Mouse (Mus musculus): ENCODE measurements around the gene Rassf5. TPM values are rescaled to one million over a fixed set of nuclear protein-coding genes. Genes with fewer than 3 reads are reported as not detected.

Gene Rassf5
- total RNA-seq (2017) = 231 to 259 TPM (median 238 TPM) in 3 replicates

DNA sequence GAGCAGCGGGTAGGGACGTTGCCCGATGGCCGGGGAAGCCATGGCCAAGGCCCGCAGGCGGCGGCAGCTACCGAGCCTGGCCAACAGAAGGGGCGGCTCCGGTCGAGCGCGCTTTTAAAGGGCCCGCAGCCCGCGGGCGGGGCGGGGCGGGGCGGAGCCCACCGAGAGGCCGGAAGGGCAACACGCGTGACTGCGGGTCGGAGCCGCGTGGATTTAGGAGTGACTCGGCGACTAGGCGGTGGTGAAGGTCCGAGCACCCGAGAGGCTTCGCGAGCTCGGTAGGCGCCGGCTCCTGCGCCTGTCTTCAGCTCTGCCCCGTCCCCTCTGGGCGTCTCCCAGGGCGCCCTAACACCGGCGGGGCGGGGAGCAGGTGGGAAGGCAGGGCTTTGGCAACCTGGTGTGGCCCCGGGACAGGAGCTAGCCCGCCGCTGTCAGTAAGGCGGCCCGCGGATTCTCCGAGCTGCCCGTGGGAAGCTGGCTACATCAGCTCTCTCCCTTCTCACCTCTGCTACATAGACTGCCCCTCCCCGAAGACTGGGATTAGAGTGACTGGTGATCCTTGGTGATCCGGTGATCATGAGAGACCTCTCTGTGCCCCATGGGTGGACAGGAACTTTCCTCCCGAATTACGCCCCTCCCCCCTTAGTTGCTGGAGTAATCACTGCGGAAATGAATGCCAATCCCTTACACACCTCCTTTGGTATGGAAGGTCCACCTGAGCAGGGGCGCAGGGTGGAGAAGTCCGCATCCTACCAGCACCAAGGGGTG lies at the start of gene Rassf5:
TSS of gene Rassf5 (minus strand) at position 170 of the 768 bp plus-strand sequence.
- ATAC-seq (replicated peaks; ENCODE audit: insufficient number of reproducible peaks, low FRiP score, low TSS enrichment, poor library complexity, severe bottlenecking) = peak; percentile 23; the same call in 1 of the 2 replicates

- ATAC-seq (replicated peaks; ENCODE audit: insufficient number of reproducible peaks, low FRiP score, low TSS enrichment, poor library complexity, severe bottlenecking) = no peak
Observed at GRCm38 (mm10) chr1:131293922-131294250, 48.8 kb upstream of the Rassf5 start.

GRCm38 (mm10) chr1:131293221-131293921 lies 48.3 kb upstream of the Rassf5 start:
- no peak for ATAC-seq (replicated peaks; ENCODE audit: insufficient number of reproducible peaks, low FRiP score, low TSS enrichment, poor library complexity, severe bottlenecking)

DNA sequence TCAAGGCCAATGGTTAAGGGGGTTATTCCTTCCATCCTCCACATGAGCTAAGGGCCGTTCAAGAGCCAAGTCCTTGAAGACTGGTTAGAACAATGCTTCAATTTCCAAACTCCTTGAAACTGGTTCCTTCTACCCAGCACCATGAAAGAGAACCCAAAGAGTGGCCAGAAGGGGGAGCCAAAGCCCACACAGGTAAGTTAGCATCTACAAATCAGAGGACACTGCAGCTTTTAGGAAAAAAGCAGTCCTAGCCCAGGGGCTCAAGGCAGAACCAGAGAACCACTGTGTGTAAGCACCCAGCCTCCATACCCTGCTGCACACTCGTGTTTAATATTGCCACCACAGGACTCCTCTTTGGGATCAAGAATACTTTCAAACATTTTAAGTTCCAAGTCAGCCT lies 45.6 kb upstream of the Rassf5 start:
- ATAC-seq (replicated peaks; ENCODE audit: insufficient number of reproducible peaks, low FRiP score, low TSS enrichment, poor library complexity, severe bottlenecking) = no peak

DNA sequence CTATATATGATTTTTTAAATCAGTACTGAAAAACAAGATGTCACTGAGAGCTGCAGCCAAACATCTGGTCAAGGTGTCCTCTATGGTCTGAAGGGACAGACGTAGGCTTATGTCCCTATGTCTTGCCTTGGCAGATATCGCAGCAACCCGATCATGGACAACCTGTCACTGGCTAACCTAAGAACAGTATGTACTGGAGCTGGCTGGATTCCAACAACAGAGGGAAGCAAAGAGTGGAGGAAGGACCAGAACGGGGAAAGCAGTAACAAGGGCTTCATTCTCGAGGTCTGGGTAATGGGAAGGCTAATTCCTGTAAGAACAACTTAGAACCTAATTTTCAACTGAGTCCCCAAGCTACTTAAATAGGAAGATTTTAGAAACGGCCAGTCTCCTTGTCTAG lies 43.9 kb upstream of the Rassf5 start:
- ATAC-seq (replicated peaks; ENCODE audit: insufficient number of reproducible peaks, low FRiP score, low TSS enrichment, poor library complexity, severe bottlenecking) = no peak

DNA sequence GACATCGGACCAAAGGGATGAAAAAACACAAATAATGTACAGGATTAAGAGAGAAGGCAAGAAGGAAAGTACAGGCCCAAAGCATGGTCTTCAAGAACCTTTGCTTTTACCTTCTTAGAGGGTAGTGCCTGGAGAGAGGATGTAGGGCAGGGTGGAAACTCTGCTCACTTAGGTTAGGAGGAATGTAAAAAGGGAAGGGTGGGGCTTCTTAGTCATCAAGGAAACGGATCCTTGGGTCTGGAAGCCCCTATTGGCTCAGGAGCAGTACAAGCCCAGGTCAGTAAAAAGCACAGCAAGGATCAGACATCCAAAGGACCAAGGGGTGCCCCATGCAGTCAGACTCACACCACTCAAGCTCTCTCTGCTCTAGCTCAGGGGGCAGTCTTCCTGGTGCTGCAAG lies 42.2 kb upstream of the Rassf5 start:
- peak; percentile 20 for ATAC-seq (replicated peaks; ENCODE audit: insufficient number of reproducible peaks, low FRiP score, low TSS enrichment, poor library complexity, severe bottlenecking)

GRCm38 (mm10) chr1:131286803-131287202 lies 41.7 kb upstream of the Rassf5 start:
- ATAC-seq (replicated peaks; ENCODE audit: insufficient number of reproducible peaks, low FRiP score, low TSS enrichment, poor library complexity, severe bottlenecking) = peak; percentile 55

- no peak for ATAC-seq (replicated peaks; ENCODE audit: insufficient number of reproducible peaks, low FRiP score, low TSS enrichment, poor library complexity, severe bottlenecking)
Observed at GRCm38 (mm10) chr1:131284616-131285015, 39.6 kb upstream of the Rassf5 start.

DNA sequence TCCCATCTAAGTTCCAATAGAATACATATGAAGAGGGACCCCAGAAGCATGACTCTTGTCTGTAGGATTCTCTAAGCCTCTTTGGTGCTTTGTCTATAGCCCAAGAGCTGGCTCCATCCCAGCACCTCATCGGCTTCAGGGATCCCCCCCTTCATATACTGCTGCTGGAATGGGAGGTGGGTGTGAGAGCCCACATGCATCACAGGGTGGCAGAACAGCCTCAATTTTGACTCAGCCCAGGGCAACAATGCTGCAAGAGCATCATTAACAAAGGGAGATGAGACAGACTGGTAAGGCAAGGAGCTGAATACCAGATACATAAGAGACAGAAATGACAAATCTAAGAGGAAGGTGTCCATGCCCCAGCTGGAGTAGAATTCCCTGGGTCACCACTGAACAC lies 39.1 kb upstream of the Rassf5 start:
- ATAC-seq (replicated peaks; ENCODE audit: insufficient number of reproducible peaks, low FRiP score, low TSS enrichment, poor library complexity, severe bottlenecking) = no peak

- no peak for ATAC-seq (replicated peaks; ENCODE audit: insufficient number of reproducible peaks, low FRiP score, low TSS enrichment, poor library complexity, severe bottlenecking)
Observed at GRCm38 (mm10) chr1:131281731-131282130, 36.7 kb upstream of the Rassf5 start.

DNA sequence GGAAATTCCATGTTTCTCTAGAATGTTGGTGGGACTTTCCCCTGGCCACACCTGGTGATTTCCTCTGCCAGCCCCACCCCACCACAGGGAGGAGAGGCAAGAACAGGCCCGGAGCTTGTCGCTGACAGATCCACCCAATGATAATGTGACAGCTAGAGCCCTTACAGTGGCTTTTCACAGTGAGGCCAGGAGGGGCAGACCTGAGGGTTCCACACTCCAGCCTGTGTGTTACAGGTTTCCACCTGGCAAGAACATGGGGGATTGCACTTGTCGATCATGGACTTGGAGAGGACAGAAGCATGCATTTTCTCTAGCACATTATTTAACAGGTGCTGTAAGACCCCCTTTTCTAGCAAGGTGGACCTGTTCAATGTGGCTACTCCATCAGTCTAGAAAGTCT lies 35.2 kb upstream of the Rassf5 start:
- no peak for ATAC-seq (replicated peaks; ENCODE audit: insufficient number of reproducible peaks, low FRiP score, low TSS enrichment, poor library complexity, severe bottlenecking)

DNA sequence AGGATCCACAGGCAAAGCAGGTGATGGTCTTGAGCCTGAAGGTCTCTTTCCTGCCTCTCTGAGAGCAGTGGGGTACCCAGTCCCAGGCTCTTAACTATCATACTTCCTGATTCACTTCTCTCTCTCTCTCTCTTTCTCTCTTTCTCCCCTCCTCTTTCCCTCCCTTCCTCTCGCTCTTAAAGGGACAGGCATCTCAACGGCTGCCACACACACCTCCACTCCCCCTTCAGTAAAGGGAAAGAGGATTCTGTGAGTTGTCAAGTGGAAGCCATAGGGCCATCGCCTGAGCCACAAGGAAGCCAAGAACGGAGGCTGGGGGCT lies 34.4 kb upstream of the Rassf5 start, which contains the start of gene Ikbke:
TSS of gene Ikbke (minus strand) at position 151 of the 321 bp plus-strand sequence.
- ATAC-seq (replicated peaks; ENCODE audit: insufficient number of reproducible peaks, low FRiP score, low TSS enrichment, poor library complexity, severe bottlenecking) = no peak

GRCm38 (mm10) chr1:131278606-131279455 lies 33.8 kb upstream of the Rassf5 start:
- no peak for ATAC-seq (replicated peaks; ENCODE audit: insufficient number of reproducible peaks, low FRiP score, low TSS enrichment, poor library complexity, severe bottlenecking)

DNA sequence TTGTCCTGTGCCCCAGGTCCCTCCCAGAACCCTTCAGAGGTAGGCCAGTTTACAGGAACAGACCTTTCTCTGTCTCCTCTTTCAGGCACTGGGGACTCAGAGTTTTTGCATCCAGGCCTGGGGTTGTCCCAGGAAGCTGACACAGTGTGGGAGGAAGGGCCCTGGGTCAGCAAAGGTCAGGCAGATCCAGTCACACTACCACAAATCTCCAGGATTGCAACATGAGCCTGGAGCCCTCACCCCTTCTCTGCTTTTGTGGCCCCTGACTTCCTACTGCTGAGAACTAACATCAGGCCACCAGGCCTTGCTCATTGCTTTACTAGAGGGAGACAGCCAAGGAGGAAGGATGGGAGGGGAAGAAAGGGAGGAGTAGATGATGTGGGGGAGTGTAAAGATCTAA lies 31.8 kb upstream of the Rassf5 start:
- peak; percentile 57 for ATAC-seq (replicated peaks; ENCODE audit: insufficient number of reproducible peaks, low FRiP score, low TSS enrichment, poor library complexity, severe bottlenecking)

- no peak for ATAC-seq (replicated peaks; ENCODE audit: insufficient number of reproducible peaks, low FRiP score, low TSS enrichment, poor library complexity, severe bottlenecking)
Observed at GRCm38 (mm10) chr1:131275577-131275976, 30.5 kb upstream of the Rassf5 start.

GRCm38 (mm10) chr1:131274725-131275539 lies 29.9 kb upstream of the Rassf5 start:
- ATAC-seq (replicated peaks; ENCODE audit: insufficient number of reproducible peaks, low FRiP score, low TSS enrichment, poor library complexity, severe bottlenecking) = no peak

- peak; percentile 74 for ATAC-seq (replicated peaks; ENCODE audit: insufficient number of reproducible peaks, low FRiP score, low TSS enrichment, poor library complexity, severe bottlenecking)
Observed at GRCm38 (mm10) chr1:131269797-131270578, 24.9 kb upstream of the Rassf5 start.

GRCm38 (mm10) chr1:131268776-131269175 lies 23.7 kb upstream of the Rassf5 start:
- no peak for ATAC-seq (replicated peaks; ENCODE audit: insufficient number of reproducible peaks, low FRiP score, low TSS enrichment, poor library complexity, severe bottlenecking)

Measured in monocyte, adult 5-6 weeks (primary cell).